Mouse (Mus musculus): ENCODE measurements around the gene Pfas. TPM values are rescaled to one million over a fixed set of nuclear protein-coding genes. Genes with fewer than 3 reads are reported as not detected.

Gene Pfas
- polyA plus RNA-seq (2015; fragmentation: Nextera tagmentation; extraction: Ambion mirVana): 17.0 and 18.5 TPM in 2 replicates

GRCm38 (mm10) chr11:69008182-69009121, at the start of gene Pfas:
Pfas (minus strand) TSS chr11:69008460.
- peak within 1 kb of the TSS; percentile 79 for H3K4me2 ChIP-seq
- H3K9ac ChIP-seq: peak within 1 kb of the TSS; percentile 68
- H3K27ac ChIP-seq (replicated peaks): peak within 1 kb of the TSS; percentile 91
- ATAC-seq (ENCODE audit: insufficient read depth): peak; percentile 67
- peaks cover 72% of the 10 kb centered on the region for H3K4me1 ChIP-seq (replicated peaks)
- H3K4me3 ChIP-seq (replicated peaks): peak within 1 kb of the TSS; percentile 70
- 8% methylated on average over 38 of the region's 38 CpGs for WGBS (ENCODE audit: insufficient replicate concordance)
- no peaks in the 10 kb centered on the region for H3K27me3 ChIP-seq
- no peaks in the 10 kb centered on the region for H3K9me3 ChIP-seq (replicated peaks)
- H3K36me3 ChIP-seq (replicated peaks): peaks cover 3% of the 10 kb centered on the region; the same call in 1 of the 2 replicates

GRCm38 (mm10) chr11:69053848-69054247, 45.6 kb upstream of the Pfas start:
- no peaks in the 10 kb centered on the region for H3K9me3 ChIP-seq (replicated peaks)
- H3K9ac ChIP-seq: no peak overlapping the region
- 52% methylated on average over 3 of the region's 3 CpGs for WGBS (ENCODE audit: insufficient replicate concordance)
- no peak for ATAC-seq (ENCODE audit: insufficient read depth)
- no peaks in the 10 kb centered on the region for H3K27me3 ChIP-seq
- H3K36me3 ChIP-seq (replicated peaks): peaks cover 54% of the 10 kb centered on the region
- H3K4me1 ChIP-seq (replicated peaks): peaks cover 35% of the 10 kb centered on the region
- H3K4me2 ChIP-seq: no peak overlapping the region
- no peak overlapping the region for H3K4me3 ChIP-seq (replicated peaks)
- no peak overlapping the region for H3K27ac ChIP-seq (replicated peaks)

GRCm38 (mm10) chr11:69052824-69053421, 44.7 kb upstream of the Pfas start:
- Histone ChIP-seq H3K27me3 (no peaks in the 10 kb centered on the region), H3K4me1 (replicated peaks) (peaks cover 35% of the 10 kb centered on the region), H3K4me2 (no peak overlapping the region), H3K27ac (replicated peaks) (no peak overlapping the region), H3K9ac (no peak overlapping the region), H3K36me3 (replicated peaks) (peaks cover 64% of the 10 kb centered on the region), H3K4me3 (replicated peaks) (no peak overlapping the region), H3K9me3 (replicated peaks) (no peaks in the 10 kb centered on the region)
- 77% methylated on average over 2 of the region's 2 CpGs for WGBS (ENCODE audit: insufficient replicate concordance)
- ATAC-seq (ENCODE audit: insufficient read depth): no peak

- WGBS (ENCODE audit: insufficient replicate concordance): 74% methylated on average over 4 of the region's 4 CpGs
- Histone ChIP-seq H3K4me3 (replicated peaks) (no peak overlapping the region), H3K27ac (replicated peaks) (no peak overlapping the region), H3K4me2 (no peak overlapping the region), H3K36me3 (replicated peaks) (peaks cover 71% of the 10 kb centered on the region), H3K9ac (no peak overlapping the region), H3K27me3 (no peaks in the 10 kb centered on the region), H3K4me1 (replicated peaks) (peaks cover 43% of the 10 kb centered on the region), H3K9me3 (replicated peaks) (no peaks in the 10 kb centered on the region)
- no peak for ATAC-seq (ENCODE audit: insufficient read depth)
Measured at GRCm38 (mm10) chr11:69051771-69052170, 43.5 kb upstream of the Pfas start.

- Histone ChIP-seq H3K4me3 (replicated peaks) (no peak overlapping the region), H3K9me3 (replicated peaks) (no peaks in the 10 kb centered on the region), H3K9ac (no peak overlapping the region), H3K27me3 (no peaks in the 10 kb centered on the region), H3K4me1 (replicated peaks) (peaks cover 42% of the 10 kb centered on the region), H3K4me2 (no peak overlapping the region), H3K36me3 (replicated peaks) (peaks cover 71% of the 10 kb centered on the region), H3K27ac (replicated peaks) (no peak overlapping the region)
- ATAC-seq (ENCODE audit: insufficient read depth): no peak
- WGBS (ENCODE audit: insufficient replicate concordance): 88% methylated on average over 8 of the region's 8 CpGs
Measured at GRCm38 (mm10) chr11:69050748-69051147, 42.5 kb upstream of the Pfas start.

GRCm38 (mm10) chr11:69048151-69048550, 39.9 kb upstream of the Pfas start:
- peak overlapping the region; percentile 74 for H3K4me2 ChIP-seq
- H3K4me3 ChIP-seq (replicated peaks): peak overlapping the region; percentile 85
- H3K4me1 ChIP-seq (replicated peaks): peaks cover 50% of the 10 kb centered on the region
- no peak overlapping the region for H3K9ac ChIP-seq
- H3K36me3 ChIP-seq (replicated peaks): peaks cover 58% of the 10 kb centered on the region
- H3K9me3 ChIP-seq (replicated peaks): no peaks in the 10 kb centered on the region
- 87% methylated on average over 14 of the region's 14 CpGs for WGBS (ENCODE audit: insufficient replicate concordance)
- ATAC-seq (ENCODE audit: insufficient read depth): no peak
- H3K27ac ChIP-seq (replicated peaks): no peak overlapping the region
- H3K27me3 ChIP-seq: no peaks in the 10 kb centered on the region

- peak overlapping the region; percentile 74 for H3K4me2 ChIP-seq
- no peak for ATAC-seq (ENCODE audit: insufficient read depth)
- peaks cover 54% of the 10 kb centered on the region for H3K36me3 ChIP-seq (replicated peaks)
Measured at GRCm38 (mm10) chr11:69047592-69047991, 39.3 kb upstream of the Pfas start.

GRCm38 (mm10) chr11:69046395-69046774, 38.1 kb upstream of the Pfas start:
- H3K4me1 ChIP-seq (replicated peaks): peaks cover 55% of the 10 kb centered on the region
- 7% methylated on average over 9 of the region's 9 CpGs for WGBS (ENCODE audit: insufficient replicate concordance)
- no peaks in the 10 kb centered on the region for H3K9me3 ChIP-seq (replicated peaks)
- peak overlapping the region; percentile 90 for H3K9ac ChIP-seq
- no peak for ATAC-seq (ENCODE audit: insufficient read depth)
- peak overlapping the region; percentile 85 for H3K4me3 ChIP-seq (replicated peaks)
- H3K27me3 ChIP-seq: no peaks in the 10 kb centered on the region
- H3K27ac ChIP-seq (replicated peaks): peak overlapping the region; percentile 93
- peaks cover 42% of the 10 kb centered on the region for H3K36me3 ChIP-seq (replicated peaks)
- peak overlapping the region; percentile 74 for H3K4me2 ChIP-seq

More at GRCm38 (mm10) chr11:69047592-69047991, 39.3 kb upstream of the Pfas start:
- peak overlapping the region; percentile 22; the same call in 1 of the 2 replicates for H3K9ac ChIP-seq
- peak overlapping the region; percentile 26; the same call in 1 of the 2 replicates for H3K27ac ChIP-seq (replicated peaks)
- H3K27me3 ChIP-seq: no peaks in the 10 kb centered on the region
- H3K4me1 ChIP-seq (replicated peaks): peaks cover 53% of the 10 kb centered on the region
- WGBS (ENCODE audit: insufficient replicate concordance): 87% methylated on average over 12 of the region's 12 CpGs
- H3K9me3 ChIP-seq (replicated peaks): no peaks in the 10 kb centered on the region
- peak overlapping the region; percentile 85 for H3K4me3 ChIP-seq (replicated peaks)

GRCm38 (mm10) chr11:69045531-69046394, 37.5 kb upstream of the Pfas start, which contains the start of gene Aurkb:
Aurkb (plus strand) TSS chr11:69045647.
- peak within 1 kb of the TSS; percentile 90 for H3K9ac ChIP-seq
- H3K27me3 ChIP-seq: no peaks in the 10 kb centered on the region
- peak within 1 kb of the TSS; percentile 85 for H3K4me3 ChIP-seq (replicated peaks)
- H3K27ac ChIP-seq (replicated peaks): peak within 1 kb of the TSS; percentile 93
- peak within 1 kb of the TSS; percentile 74 for H3K4me2 ChIP-seq
- peak; percentile 81 for ATAC-seq (ENCODE audit: insufficient read depth)
- WGBS (ENCODE audit: insufficient replicate concordance): under 1% methylated on average over 54 of the region's 54 CpGs
- H3K9me3 ChIP-seq (replicated peaks): no peaks in the 10 kb centered on the region
- peaks cover 53% of the 10 kb centered on the region for H3K4me1 ChIP-seq (replicated peaks)
- H3K36me3 ChIP-seq (replicated peaks): peaks cover 36% of the 10 kb centered on the region

GRCm38 (mm10) chr11:69038173-69038572, 29.9 kb upstream of the Pfas start:
- Histone ChIP-seq H3K36me3 (replicated peaks) (peaks cover 25% of the 10 kb centered on the region), H3K9me3 (replicated peaks) (no peaks in the 10 kb centered on the region), H3K9ac (no peak overlapping the region), H3K4me3 (replicated peaks) (no peak overlapping the region), H3K27ac (replicated peaks) (no peak overlapping the region), H3K4me1 (replicated peaks) (peaks cover 63% of the 10 kb centered on the region), H3K27me3 (no peaks in the 10 kb centered on the region), H3K4me2 (peak overlapping the region; percentile 30; the same call in 1 of the 2 replicates)
- no peak for ATAC-seq (ENCODE audit: insufficient read depth)
- WGBS (ENCODE audit: insufficient replicate concordance): 72% methylated on average over 5 of the region's 5 CpGs

Measured in liver, embryonic 15.5 days (tissue).